Mouse (Mus musculus) stomach, postnatal 0 days (tissue): ENCODE data around the gene Anapc2. TPM values are rescaled to one million over a fixed set of nuclear protein-coding genes. Genes with fewer than 3 reads are reported as not detected.

Experiments used
- ATAC-seq: fragments of 200-750 bp; cut with Nextera tagmentation; 2 replicates; pipeline ENCODE4 v1.8.0; 2017; ENCODE audit not compliant: low FRiP score, low TSS enrichment
- DNase-seq: peaks from one replicate; pipeline ENCODE4 v3.0.0-alpha.2; 2016; ENCODE audit warnings: low spot score
- H3K27ac ChIP-seq: fragments of 300-500 bp; sonication (generic); replicated peaks from 2 replicates; pipeline ENCODE4 v1.5.1; 2014; ENCODE audit warnings: mild to moderate bottlenecking, control low read depth
- H3K27me3 ChIP-seq: fragments of 300-500 bp; sonication (generic); 2 replicates; pipeline ENCODE4 v1.6.1; 2014; ENCODE audit warnings: low read length; ENCODE audit not compliant: control insufficient read depth, insufficient read depth
- H3K36me3 ChIP-seq: fragments of 300-500 bp; sonication (generic); 2 replicates; pipeline ENCODE4 v1.6.1; 2014; ENCODE audit warnings: low read length, mixed read lengths; ENCODE audit not compliant: control insufficient read depth, insufficient read depth
- H3K4me1 ChIP-seq: fragments of 300-500 bp; sonication (generic); replicated peaks from 2 replicates; pipeline ENCODE4 v1.6.1; 2014; ENCODE audit warnings: antibody characterized with exemption; ENCODE audit not compliant: control insufficient read depth, insufficient read depth
- H3K4me2 ChIP-seq: fragments of 300-500 bp; sonication (generic); replicated peaks from 2 replicates; pipeline ENCODE4 v1.6.1; 2014; ENCODE audit warnings: low read depth, mild to moderate bottlenecking, control low read depth, moderate library complexity
- H3K4me3 ChIP-seq: fragments of 300-500 bp; sonication (generic); 2 replicates; pipeline ENCODE4 v1.5.1; 2014; ENCODE audit warnings: low read depth, low read length, control low read depth
- H3K9ac ChIP-seq: fragments of 300-500 bp; sonication (generic); 2 replicates; pipeline ENCODE4 v1.6.1; 2014; ENCODE audit warnings: mild to moderate bottlenecking, low read length, control low read depth, mixed read lengths
- H3K9me3 ChIP-seq: fragments of 300-500 bp; sonication (generic); 2 replicates; pipeline ENCODE4 v1.6.1; 2016; ENCODE audit warnings: low read length; ENCODE audit not compliant: control insufficient read depth
- CTCF ChIP-seq: IDR thresholded peaks from 2 replicates; pipeline ENCODE4 v1.5.1; 2016; ENCODE audit warnings: antibody characterized with exemption, low read depth, mild to moderate bottlenecking, moderate library complexity
- EP300 ChIP-seq: optimal IDR thresholded peaks from 2 replicates; pipeline ENCODE3; 2016; ENCODE audit warnings: antibody characterized with exemption
- WGBS: fragments of 180-500 bp; shearing (Covaris S2); extraction: QIAGEN DNeasy Blood & Tissue Kit; methylation state at CpG from one replicate; pipeline ENCODE4 v1.1.7; 2014; 5-methylcytosine and 5-hydroxymethylcytosine counted together
- polyA plus RNA-seq: library from polyadenylated mRNA; unstranded; fragments of >200 nt; fragmentation: Nextera tagmentation; extraction: Ambion mirVana; gene quantifications from 2 replicates; pipeline ENCODE4 v1.2.1, GENCODE M21; 2015

Anapc2 gene
- polyA plus RNA-seq, 1 experiment from 2014 or later: 57.5 TPM

DNA sequence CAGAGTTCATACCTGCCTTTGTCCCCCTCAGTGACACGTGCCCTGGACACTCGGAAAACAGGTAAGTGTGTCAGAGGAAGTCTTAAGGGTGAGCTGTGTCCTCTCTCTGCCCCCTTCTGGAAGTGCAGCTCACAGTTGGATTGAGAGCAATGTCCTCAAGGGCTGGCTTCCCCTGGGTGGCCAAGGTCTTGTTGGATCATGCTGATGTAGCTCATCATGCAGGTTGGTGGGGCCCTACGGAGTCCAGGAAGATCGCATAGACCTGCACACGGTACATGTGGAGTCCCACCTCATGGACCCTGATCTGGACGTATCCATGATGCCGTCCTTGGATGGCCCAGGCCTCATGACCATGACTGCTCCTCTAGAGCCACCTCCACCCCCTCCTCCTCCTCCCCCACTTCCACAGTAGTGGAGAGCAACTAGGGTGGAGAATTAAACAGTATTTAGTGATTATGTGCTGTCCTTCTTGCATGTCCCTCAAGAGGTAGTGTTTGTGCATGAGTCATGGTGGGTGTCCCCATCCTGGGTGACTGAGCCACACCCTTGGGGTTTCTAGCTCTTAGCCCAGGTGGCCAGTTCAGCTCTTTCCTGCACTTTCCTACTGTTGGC, 16.6 kb downstream of the Anapc2 start:
- peak; percentile 52 for DNase-seq

DNA sequence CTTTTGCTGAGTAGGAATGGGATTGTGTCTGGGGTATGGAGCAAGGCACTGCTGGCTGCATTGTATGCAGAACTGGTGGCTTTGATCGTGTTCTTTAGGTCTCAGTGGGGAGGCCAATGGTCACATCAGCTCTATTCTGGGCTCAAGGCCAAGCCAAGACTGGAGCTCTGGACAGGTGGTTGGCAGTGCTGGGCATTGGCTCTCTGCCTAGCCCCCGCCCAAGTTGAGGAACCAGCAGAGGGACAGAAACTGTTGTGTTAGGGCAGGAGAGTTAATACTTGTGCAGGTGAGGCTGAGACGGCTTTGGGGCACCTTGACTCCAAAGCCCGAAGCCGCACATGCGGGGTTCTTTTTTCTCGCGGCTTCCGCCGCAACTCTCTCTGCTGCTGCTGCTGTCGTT, 17.4 kb downstream of the Anapc2 start, which contains the start of gene Lrrc26:
TSS of gene Lrrc26 (plus strand) at position 265 of the 400 bp plus-strand sequence.
- H3K4me1 ChIP-seq: peaks cover 8% of the 10 kb centered on the region; the same call in 1 of the 2 replicates
- peaks cover 5% of the 10 kb centered on the region for H3K36me3 ChIP-seq
- TF ChIP-seq CTCF (no peak), EP300 (no peak)
- ATAC-seq (peak; percentile 18), DNase-seq (peak; percentile 87)
- peak within 1 kb of the TSS; percentile 38 for H3K4me3 ChIP-seq
- H3K4me2 ChIP-seq: peak within 1 kb of the TSS; percentile 70
- peak within 1 kb of the TSS; percentile 23 for H3K9ac ChIP-seq
- H3K27me3 ChIP-seq: peaks cover 8% of the 10 kb centered on the region; the same call in 1 of the 2 replicates
- no peaks in the 10 kb centered on the region for H3K9me3 ChIP-seq
- WGBS: 7% methylated on average over 11 of the region's 11 CpGs
- H3K27ac ChIP-seq: peak within 1 kb of the TSS; percentile 94

More for the DNA sequence above, 16.6 kb downstream of the Anapc2 start:
- Histone ChIP-seq H3K4me2 (no peak overlapping the region), H3K9me3 (no peaks in the 10 kb centered on the region), H3K4me1 (peaks cover 8% of the 10 kb centered on the region; the same call in 1 of the 2 replicates), H3K9ac (no peak overlapping the region), H3K4me3 (no peak overlapping the region), H3K27me3 (peaks cover 8% of the 10 kb centered on the region; the same call in 1 of the 2 replicates), H3K36me3 (peaks cover 9% of the 10 kb centered on the region), H3K27ac (peak overlapping the region; percentile 94)
- 68% methylated on average over 7 of the region's 7 CpGs for WGBS
- no peak for ATAC-seq
- TF ChIP-seq CTCF: no peak
- TF ChIP-seq EP300: no peak

DNA sequence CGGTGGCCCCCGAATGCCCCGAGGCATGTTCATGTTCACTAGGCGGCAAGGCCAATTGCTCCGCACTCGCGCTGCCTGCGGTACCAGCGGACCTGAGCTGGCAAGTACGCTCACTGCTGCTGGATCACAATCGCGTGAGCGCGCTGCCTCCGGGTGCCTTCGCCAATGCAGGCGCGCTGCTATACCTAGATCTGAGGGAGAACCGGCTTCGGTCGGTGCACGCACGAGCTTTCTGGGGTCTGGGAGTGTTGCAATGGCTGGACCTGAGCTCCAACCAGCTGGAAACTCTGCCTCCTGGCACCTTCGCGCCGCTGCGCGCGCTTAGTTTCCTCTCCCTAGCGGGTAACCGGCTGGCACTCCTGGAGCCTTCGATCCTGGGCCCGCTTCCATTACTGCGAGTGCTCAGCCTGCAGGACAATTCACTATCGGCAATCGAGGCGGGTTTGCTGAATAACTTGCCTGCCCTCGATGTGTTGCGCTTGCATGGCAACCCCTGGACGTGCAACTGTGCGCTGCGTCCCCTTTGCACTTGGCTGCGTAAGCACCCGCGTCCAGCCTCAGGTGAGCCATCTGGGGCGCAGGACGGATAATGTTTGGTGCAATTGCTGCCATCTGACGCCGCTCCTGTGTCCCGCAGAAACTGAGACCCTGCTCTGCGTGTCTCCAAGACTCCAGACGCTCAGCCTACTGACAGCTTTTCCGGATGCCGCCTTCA, 18.0 kb downstream of the Anapc2 start:
- Histone ChIP-seq H3K36me3 (no peaks in the 10 kb centered on the region), H3K9ac (peak overlapping the region; percentile 23), H3K27ac (peak overlapping the region; percentile 81), H3K27me3 (peaks cover 8% of the 10 kb centered on the region; the same call in 1 of the 2 replicates), H3K4me3 (peak overlapping the region; percentile 38), H3K4me2 (peak overlapping the region; percentile 70), H3K9me3 (no peaks in the 10 kb centered on the region), H3K4me1 (peaks cover 8% of the 10 kb centered on the region; the same call in 1 of the 2 replicates)
- DNase-seq: peak; percentile 45
- TF ChIP-seq CTCF (no peak), EP300 (no peak)
- WGBS: 1% methylated on average over 54 of the region's 54 CpGs
- no peak for ATAC-seq

DNA sequence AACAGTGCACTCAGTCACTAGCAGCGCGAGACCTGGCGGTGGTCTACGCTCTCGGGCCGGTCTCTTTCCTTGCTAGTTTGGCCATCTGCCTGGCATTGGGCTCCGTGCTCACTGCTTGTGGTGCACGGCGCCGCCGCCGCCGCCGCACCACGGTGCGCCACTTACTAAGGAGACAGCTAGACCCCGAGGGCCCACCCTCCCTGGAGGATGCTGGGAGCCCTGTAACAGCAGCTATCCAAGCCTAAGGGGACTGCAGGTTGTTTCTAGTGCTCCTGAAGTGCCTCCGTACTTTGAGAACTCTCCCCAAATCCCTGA, 18.5 kb downstream of the Anapc2 start:
- H3K36me3 ChIP-seq: no peaks in the 10 kb centered on the region
- TF ChIP-seq CTCF (no peak), EP300 (no peak)
- WGBS: 3% methylated on average over 18 of the region's 18 CpGs
- peak overlapping the region; percentile 13; the same call in 1 of the 2 replicates for H3K27ac ChIP-seq
- peak overlapping the region; percentile 38 for H3K4me3 ChIP-seq
- peak overlapping the region; percentile 23; the same call in 1 of the 2 replicates for H3K9ac ChIP-seq
- no peak for ATAC-seq
- H3K4me2 ChIP-seq: peak overlapping the region; percentile 70
- no peaks in the 10 kb centered on the region for H3K9me3 ChIP-seq
- peaks cover 8% of the 10 kb centered on the region; the same call in 1 of the 2 replicates for H3K4me1 ChIP-seq
- H3K27me3 ChIP-seq: peaks cover 8% of the 10 kb centered on the region; the same call in 1 of the 2 replicates
- DNase-seq: peak; percentile 35

DNA sequence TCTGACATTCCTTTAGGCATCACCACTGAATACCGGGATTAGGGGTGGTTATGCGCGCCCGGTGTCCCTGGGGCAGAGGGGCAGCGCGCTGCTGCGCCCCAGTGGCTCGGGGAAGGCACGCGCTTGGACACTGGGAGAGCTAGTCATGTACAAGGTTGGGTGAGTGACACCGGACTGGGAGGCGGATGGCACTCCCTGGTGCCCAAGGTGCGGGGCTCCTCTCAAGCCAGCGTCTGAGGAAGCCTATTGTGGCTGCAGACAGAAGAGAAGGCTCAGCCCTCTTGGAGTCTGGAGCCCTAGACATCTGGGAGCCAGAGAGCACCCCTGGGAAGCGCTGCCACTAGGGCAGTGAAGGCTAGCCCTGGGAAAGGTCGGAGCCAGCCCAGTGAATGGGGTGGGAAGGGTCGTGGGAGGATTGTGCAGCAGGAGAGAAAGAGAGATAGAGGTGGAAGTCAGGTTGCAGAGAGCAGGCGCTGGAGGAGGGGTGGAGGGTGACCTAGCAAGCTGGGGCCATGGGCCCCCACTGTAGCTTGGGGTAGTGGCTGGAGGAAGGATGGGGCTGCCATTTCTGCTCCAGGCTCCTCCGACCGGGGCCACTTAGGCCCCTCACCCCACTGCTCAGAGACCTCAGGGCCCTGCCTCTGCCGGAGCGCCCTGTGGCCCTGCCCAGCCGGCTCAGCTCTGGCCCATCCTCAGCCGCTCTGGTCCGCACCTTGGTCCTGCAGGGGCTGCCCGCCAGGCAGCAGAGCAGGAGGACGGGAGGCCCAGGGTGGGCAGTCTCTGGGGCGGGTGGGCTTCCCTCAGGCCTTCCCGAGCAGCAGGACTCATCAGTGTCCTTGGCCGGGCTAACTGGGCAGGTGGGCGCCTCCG, 19.1 kb downstream of the Anapc2 start:
- H3K4me2 ChIP-seq: peak overlapping the region; percentile 70
- no peak for ATAC-seq
- peak overlapping the region; percentile 30; the same call in 1 of the 2 replicates for H3K27ac ChIP-seq
- peak; percentile 48 for DNase-seq
- 8% methylated on average over 31 of the region's 32 CpGs for WGBS
- no peaks in the 10 kb centered on the region for H3K9me3 ChIP-seq
- H3K4me1 ChIP-seq: peaks cover 8% of the 10 kb centered on the region; the same call in 1 of the 2 replicates
- H3K4me3 ChIP-seq: peak overlapping the region; percentile 38
- no peaks in the 10 kb centered on the region for H3K36me3 ChIP-seq
- H3K9ac ChIP-seq: peak overlapping the region; percentile 23
- peaks cover 8% of the 10 kb centered on the region; the same call in 1 of the 2 replicates for H3K27me3 ChIP-seq
- TF ChIP-seq EP300 (no peak), CTCF (peak; percentile 27; the same call in 1 of the 2 replicates)
